8 mouse cellular contexts compared by ENCODE assay signal in genomic region chr7:75455223-75456151, GRCm38 (mm10). TPM values are rescaled to one million over a fixed set of nuclear protein-coding genes. Genes with fewer than 3 reads are reported as not detected.
A peak's percentile ranks its signal among the peaks of the same experiment; 100 is the strongest.
DNase-seq lines count a peak whose midpoint lies in the region; ATAC-seq and TF ChIP-seq lines count a peak whose summit lies in the region.

Gene Akap13 (plus strand): TSS chr7:75455534.

- TF ChIP-seq POLR2A in bone marrow macrophage, adult 2 months (IDR thresholded peaks at IDR 0.05; ENCODE audit: borderline replicate concordance, low read depth, low read length): 0 out of 2 replicates have a peak, but pooled peaks have one; percentile 32
- peak; percentile 94 for TF ChIP-seq POLR2A in embryonic fibroblast, embryonic 13.5 days (IDR thresholded peaks at IDR 0.05; ENCODE audit: low read depth, low read length)

- TF ChIP-seq CTCF in bone marrow macrophage, adult 2 months (IDR thresholded peaks at IDR 0.05; ENCODE audit: low read depth, low read length): no peak
- TF ChIP-seq CTCF in embryonic fibroblast, embryonic 13.5 days (IDR thresholded peaks at IDR 0.05; ENCODE audit: borderline replicate concordance, insufficient read depth, low read length): no peak

- peak within 1 kb of the TSS; percentile 72 for H3K27ac ChIP-seq in bone marrow macrophage, adult 2 months (ENCODE audit: insufficient read depth, low read depth, low read length)
- peak within 1 kb of the TSS; percentile 81 for H3K27ac ChIP-seq in embryonic fibroblast, embryonic 13.5 days (ENCODE audit: insufficient read depth, low read length)
- peak within 1 kb of the TSS; percentile 98 for H3K27ac ChIP-seq in kidney, embryonic 14.5 days (ENCODE audit: low read depth, low read length)
- peak within 1 kb of the TSS; percentile 99 for H3K27ac ChIP-seq in limb, embryonic 15.5 days

- no peaks in the 10 kb centered on the region for H3K36me3 ChIP-seq in kidney, embryonic 14.5 days (ENCODE audit: control insufficient read depth, insufficient read depth, low read length)
- no peaks in the 10 kb centered on the region for H3K36me3 ChIP-seq in limb, embryonic 15.5 days

- H3K9me3 ChIP-seq in kidney, embryonic 14.5 days (ENCODE audit: control insufficient read depth, low read length): no peaks in the 10 kb centered on the region
- no peaks in the 10 kb centered on the region for H3K9me3 ChIP-seq in limb, embryonic 15.5 days

- peak; percentile 99 for ATAC-seq in kidney, embryonic 14.5 days (ENCODE audit: low FRiP score, low TSS enrichment)
- peak; percentile 99 for ATAC-seq in limb, embryonic 15.5 days (ENCODE audit: insufficient number of reproducible peaks, low FRiP score, low TSS enrichment, low read depth)

- H3K4me3 ChIP-seq in bone marrow macrophage, adult 2 months (ENCODE audit: insufficient read depth, low read length): peak within 1 kb of the TSS; percentile 84
- H3K4me3 ChIP-seq in embryonic fibroblast, embryonic 13.5 days (ENCODE audit: insufficient read depth, low read length): peak within 1 kb of the TSS; percentile 90
- H3K4me3 ChIP-seq in kidney, embryonic 14.5 days (ENCODE audit: low read length): peak within 1 kb of the TSS; percentile 97
- peak within 1 kb of the TSS; percentile 90 for H3K4me3 ChIP-seq in limb, embryonic 15.5 days

- H3K27me3 ChIP-seq in kidney, embryonic 14.5 days (ENCODE audit: control insufficient read depth, insufficient read depth, low read length): no peaks in the 10 kb centered on the region
- H3K27me3 ChIP-seq in limb, embryonic 15.5 days: no peaks in the 10 kb centered on the region

- WGBS in kidney, embryonic 14.5 days: under 1% methylated on average over 85 of the region's 94 CpGs
- WGBS in limb, embryonic 15.5 days: under 1% methylated on average over 61 of the region's 94 CpGs

- peak within 1 kb of the TSS; percentile 87 for H3K9ac ChIP-seq in kidney, embryonic 14.5 days (ENCODE audit: low read depth, low read length)
- peak within 1 kb of the TSS; percentile 95 for H3K9ac ChIP-seq in limb, embryonic 15.5 days

- H3K4me2 ChIP-seq in kidney, embryonic 14.5 days (replicated peaks; ENCODE audit: low read depth, low read length): peak within 1 kb of the TSS; percentile 65
- peak within 1 kb of the TSS; percentile 75 for H3K4me2 ChIP-seq in limb, embryonic 15.5 days

- DNase-seq in A20 (ENCODE audit: low read depth, low spot score): peak; percentile 98
- DNase-seq in heart, adult 9 months (ENCODE audit: low spot score in 2 of 2): peak; percentile 98 to 99
- peak; percentile 91 to 94 for DNase-seq in monocyte, adult 2 months (ENCODE audit: low read depth in 1 of 2, low spot score in 2 of 2)
- peak; percentile 98 for DNase-seq in spleen, postnatal 36 days (ENCODE audit: low spot score in 2 of 2)

- H3K4me1 ChIP-seq in bone marrow macrophage, adult 2 months (ENCODE audit: control insufficient read depth, insufficient read depth, low read length): peaks cover 6% of the 10 kb centered on the region
- H3K4me1 ChIP-seq in embryonic fibroblast, embryonic 13.5 days (ENCODE audit: control insufficient read depth, insufficient read depth, low read length): no peaks in the 10 kb centered on the region
- peaks cover 17% of the 10 kb centered on the region; the same call in 1 of the 2 replicates for H3K4me1 ChIP-seq in kidney, embryonic 14.5 days (ENCODE audit: control insufficient read depth, insufficient read depth, low read length)
- peaks cover 7% of the 10 kb centered on the region; the same call in 1 of the 2 replicates for H3K4me1 ChIP-seq in limb, embryonic 15.5 days

RNA-seq across cellular contexts. Expression of gene Akap13, which starts in this region (rescaled TPM):
- 51.5 and 58.4 TPM in 2 replicates for polyA plus RNA-seq in bone marrow macrophage, adult 2 months (2012; ENCODE audit: insufficient read depth, insufficient read length, missing spikeins)
- polyA plus RNA-seq in embryonic fibroblast, embryonic 13.5 days (2011; ENCODE audit: insufficient read length, low read depth, missing spikeins): 48.3 and 51.8 TPM in 2 replicates
- polyA plus RNA-seq in kidney, embryonic 14.5 days (2014; fragmentation: Nextera tagmentation; extraction: Ambion mirVana): 45.0 and 69.8 TPM in 2 replicates
- 42.6 and 43.7 TPM in 2 replicates for polyA plus RNA-seq in limb, embryonic 15.5 days (2015; fragmentation: Nextera tagmentation; extraction: Ambion mirVana)

Comparison
In these comparisons a context has a peak if more than half of its experiments do, and no peak if none do; other contexts are left out.
1. Peak in every context shown above with its lines: DNase-seq, ATAC-seq, H3K4me3 ChIP-seq and H3K27ac ChIP-seq.